Mouse (Mus musculus) ES-E14 (cell line): ENCODE data around the gene Lmod3. TPM values are rescaled to one million over a fixed set of nuclear protein-coding genes. Genes with fewer than 3 reads are reported as not detected.

Experiments
- DNase-seq: peaks from one replicate; pipeline ENCODE4 v3.0.0-alpha.2; 2013; ENCODE audit warnings: low read depth, low spot score
- H3K27ac ChIP-seq: 2 replicates; pipeline ENCODE4 v1.5.1; 2012; ENCODE audit warnings: low read depth, mild to moderate bottlenecking, low read length, moderate library complexity, mixed read lengths; ENCODE audit not compliant: poor library complexity, insufficient read depth, severe bottlenecking
- H3K36me3 ChIP-seq: 2 replicates; pipeline ENCODE4 v1.6.1; 2012; ENCODE audit warnings: mild to moderate bottlenecking, low read length, moderate library complexity, mixed read lengths; ENCODE audit not compliant: control insufficient read depth, poor library complexity, insufficient read depth, severe bottlenecking
- H3K4me1 ChIP-seq, 2 experiments: fragments of 150-350 bp in 1 of 2; sonication (generic) in 1 of 2; 2 replicates each; pipeline ENCODE4 v1.6.1; 2012; ENCODE audit warnings: low read length in 2 of 2, mild to moderate bottlenecking in 1 of 2, mixed read lengths in 1 of 2; ENCODE audit not compliant: control insufficient read depth in 2 of 2, insufficient read depth in 2 of 2, poor library complexity in 1 of 2
- H3K4me3 ChIP-seq, 2 experiments: fragments of 150-350 bp in 1 of 2; sonication (generic) in 1 of 2; 2 replicates each; pipeline ENCODE4 v1.5.1; 2012; ENCODE audit warnings: low read length in 2 of 2, low read depth in 1 of 2, mild to moderate bottlenecking in 1 of 2, mixed read lengths in 1 of 2; ENCODE audit not compliant: insufficient read depth in 1 of 2, poor library complexity in 1 of 2, severe bottlenecking in 1 of 2
- H3K9ac ChIP-seq: 2 replicates; pipeline ENCODE4 v1.6.1; 2012; ENCODE audit warnings: low read depth, mild to moderate bottlenecking, low read length, mixed read lengths; ENCODE audit not compliant: poor library complexity, insufficient read depth, severe bottlenecking
- H3K9me3 ChIP-seq: fragments of 150-350 bp; sonication (generic); 2 replicates; pipeline ENCODE4 v1.6.1; 2012; ENCODE audit warnings: low read depth, mild to moderate bottlenecking, low read length; ENCODE audit not compliant: control insufficient read depth, insufficient read depth
- CHD2 ChIP-seq: IDR thresholded peaks from 2 replicates; pipeline ENCODE4 v1.6.1; 2014; ENCODE audit warnings: mild to moderate bottlenecking, low read depth, low read length, inconsistent platforms
- HCFC1 ChIP-seq: IDR thresholded peaks from 2 replicates; pipeline ENCODE4 v1.6.1; 2012; ENCODE audit warnings: low read length, inconsistent platforms, borderline replicate concordance; ENCODE audit not compliant: insufficient read depth
- MAFK ChIP-seq: IDR thresholded peaks from 2 replicates; pipeline ENCODE4 v1.6.1; 2014; ENCODE audit warnings: mild to moderate bottlenecking, low read depth, low read length, inconsistent platforms; ENCODE audit not compliant: insufficient read depth
- ZC3H11A ChIP-seq: IDR thresholded peaks from 2 replicates; pipeline ENCODE4 v1.6.1; 2012; ENCODE audit warnings: low read depth, mild to moderate bottlenecking, inconsistent platforms, low read length, borderline replicate concordance
- ZNF384 ChIP-seq: IDR thresholded peaks from 2 replicates; pipeline ENCODE4 v1.6.1; 2012; ENCODE audit warnings: low read depth, low read length, inconsistent platforms
- in situ Hi-C, 2 experiments: fragments of 600-800 bp; cut with MboI; formaldehyde crosslinking; loops; one replicate each; pipeline ENCODE4 v1.15.1; 2025; ENCODE audit warnings: low sequenced_read_pairs in 2 of 2, inconsistent platforms in 1 of 2; ENCODE audit not compliant: unreplicated experiment in 2 of 2
- total RNA-seq: library from RNA; depleted of rRNA; stranded (reverse); fragments of 300-350 nt; gene quantifications from 2 replicates; pipeline ENCODE4 v1.2.3, GENCODE M21; 2012

The Lmod3 gene
- total RNA-seq, 1 experiment, result 0.09 TPM

- no peaks in the 10 kb centered on the region for H3K36me3 ChIP-seq
- H3K9me3 ChIP-seq, result no peaks in the 10 kb centered on the region
- no peak overlapping the region for H3K27ac ChIP-seq
- H3K4me1 ChIP-seq, result no peaks in the 10 kb centered on the region
- no peak overlapping the region for H3K9ac ChIP-seq
- no peak for DNase-seq
- TF ChIP-seq CHD2 (no peak), MAFK (no peak), ZC3H11A (no peak), HCFC1 (no peak), ZNF384 (no peak)
- no peak overlapping the region for H3K4me3 ChIP-seq
- in situ Hi-C loops, result no loop called here
Observed at GRCm38 (mm10) chr6:97288047-97288855, 35.7 kb upstream of the Lmod3 start.

GRCm38 (mm10) chr6:97286332-97286731 lies 33.8 kb upstream of the Lmod3 start:
- TF ChIP-seq HCFC1, result no peak
- no peak for TF ChIP-seq MAFK
- no peak for TF ChIP-seq ZC3H11A
- TF ChIP-seq CHD2, result no peak
- TF ChIP-seq ZNF384, result no peak
- DNase-seq, result no peak
- no peak overlapping the region for H3K4me3 ChIP-seq
- in situ Hi-C loops, result no loop called here
- H3K4me1 ChIP-seq, result no peaks in the 10 kb centered on the region
- H3K9me3 ChIP-seq, result no peaks in the 10 kb centered on the region
- H3K36me3 ChIP-seq, result no peaks in the 10 kb centered on the region
- H3K27ac ChIP-seq, result no peak overlapping the region
- H3K9ac ChIP-seq, result no peak overlapping the region

GRCm38 (mm10) chr6:97283676-97284075 lies 31.1 kb upstream of the Lmod3 start:
- Histone ChIP-seq H3K9me3 (no peaks in the 10 kb centered on the region), H3K4me3 (no peak overlapping the region), H3K36me3 (no peaks in the 10 kb centered on the region), H3K9ac (no peak overlapping the region), H3K27ac (no peak overlapping the region), H3K4me1 (peaks cover 0 to 4% of the 10 kb centered on the region in 2 experiments; a peak in 1 of 4 replicates)
- DNase-seq, result no peak
- in situ Hi-C loops, result no loop called here
- no peak for TF ChIP-seq CHD2
- no peak for TF ChIP-seq ZC3H11A
- TF ChIP-seq HCFC1, result no peak
- no peak for TF ChIP-seq MAFK
- no peak for TF ChIP-seq ZNF384

GRCm38 (mm10) chr6:97278878-97279277 lies 26.3 kb upstream of the Lmod3 start:
- Histone ChIP-seq H3K36me3 (no peaks in the 10 kb centered on the region), H3K9ac (no peak overlapping the region), H3K4me3 (no peak overlapping the region), H3K4me1 (peaks cover 0 to 8% of the 10 kb centered on the region in 2 experiments; a peak in 1 of 4 replicates), H3K9me3 (no peaks in the 10 kb centered on the region), H3K27ac (no peak overlapping the region)
- DNase-seq, result no peak
- TF ChIP-seq CHD2, result no peak
- TF ChIP-seq HCFC1, result no peak
- no peak for TF ChIP-seq ZC3H11A
- TF ChIP-seq MAFK, result no peak
- no peak for TF ChIP-seq ZNF384
- in situ Hi-C loops, result no loop called here
